Mouse (Mus musculus): Measurements from ENCODE around the gene Prpf3.

DNA sequence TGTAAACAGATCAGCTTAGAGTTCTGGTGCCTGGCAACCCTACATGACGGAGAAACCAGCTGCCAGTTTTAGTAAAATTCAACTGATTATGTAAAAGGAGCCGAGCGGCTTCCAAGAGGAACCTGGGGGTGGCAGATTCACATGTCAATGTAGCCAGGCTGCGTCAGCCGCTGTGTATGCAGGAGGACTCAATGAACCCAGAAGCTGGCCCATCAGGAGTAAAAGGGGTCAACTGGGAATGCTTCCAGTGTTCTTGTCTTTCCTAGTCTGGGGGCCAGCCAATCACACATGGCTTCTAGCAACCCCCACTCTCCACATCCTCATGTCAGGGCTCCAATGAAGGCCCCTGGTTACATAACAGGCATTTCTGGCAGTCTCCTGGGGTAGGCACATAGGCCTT is 9.4 kb upstream of the Prpf3 start:
- no peak for TF ChIP-seq CTCF (IDR thresholded peaks at IDR 0.05; ENCODE audit: extremely low read depth, insufficient read length, insufficient replicate concordance, low read depth, low read length)
- no peak for TF ChIP-seq POLR2A (IDR thresholded peaks at IDR 0.05; ENCODE audit: low read depth, low read length)
